Mouse (Mus musculus) 3134 (cell line): ENCODE measurements around the gene Katnb1.

Source experiments
- DNase-seq: peaks from one replicate; pipeline ENCODE4 v3.0.0-alpha.2; 2011; ENCODE audit warnings: low spot score; ENCODE audit not compliant: insufficient read length; ENCODE audit errors: extremely low read depth

Gene Katnb1

GRCm38 (mm10) chr8:95080381-95081341 lies at the start of gene Katnb1:
Katnb1 (plus strand) TSS chr8:95081186.
- DNase-seq: peak; percentile 94

DNA sequence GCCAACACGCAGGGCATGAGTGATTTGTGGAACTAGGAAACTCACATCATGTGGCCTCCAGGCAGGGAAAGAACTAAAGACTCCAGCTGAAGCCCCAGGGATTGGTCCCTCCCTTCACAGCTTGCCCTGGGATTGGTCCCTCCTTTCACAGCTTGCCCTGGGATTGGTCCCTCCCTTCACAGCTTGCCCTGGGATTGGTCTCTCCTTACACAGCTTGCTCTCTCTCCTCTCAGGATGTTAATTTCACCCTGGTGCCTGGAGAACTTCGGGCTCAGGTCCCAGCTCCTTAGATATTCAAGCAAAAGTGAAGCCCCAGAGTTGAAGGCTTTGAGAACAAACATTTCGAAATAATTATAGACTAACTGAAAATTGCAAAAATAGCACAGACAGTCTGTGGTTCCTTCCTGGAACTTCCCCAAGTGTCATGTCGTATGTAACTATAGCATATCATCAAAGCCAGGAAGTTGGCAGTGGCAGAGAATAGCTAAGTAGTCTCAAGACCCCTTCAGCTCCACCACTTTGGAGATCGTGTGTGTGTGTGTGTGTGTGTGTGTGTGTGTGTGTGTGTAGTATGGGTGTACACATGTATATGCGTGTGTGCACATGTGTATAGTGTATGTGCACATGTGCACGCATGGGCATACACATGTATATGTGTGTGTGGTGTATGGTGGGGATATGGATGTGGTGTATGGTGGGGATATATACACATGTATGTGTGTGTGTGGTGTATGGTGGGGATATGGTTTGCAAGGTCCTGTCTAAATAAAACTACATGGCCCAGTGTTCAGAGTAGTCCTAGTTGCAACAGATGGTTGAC lies 43.7 kb upstream of the Katnb1 start:
- no peak for DNase-seq

GRCm38 (mm10) chr8:95041883-95042784 lies 38.9 kb upstream of the Katnb1 start:
- no peak for DNase-seq

GRCm38 (mm10) chr8:95044811-95045210 lies 36.2 kb upstream of the Katnb1 start:
- DNase-seq: no peak

DNA sequence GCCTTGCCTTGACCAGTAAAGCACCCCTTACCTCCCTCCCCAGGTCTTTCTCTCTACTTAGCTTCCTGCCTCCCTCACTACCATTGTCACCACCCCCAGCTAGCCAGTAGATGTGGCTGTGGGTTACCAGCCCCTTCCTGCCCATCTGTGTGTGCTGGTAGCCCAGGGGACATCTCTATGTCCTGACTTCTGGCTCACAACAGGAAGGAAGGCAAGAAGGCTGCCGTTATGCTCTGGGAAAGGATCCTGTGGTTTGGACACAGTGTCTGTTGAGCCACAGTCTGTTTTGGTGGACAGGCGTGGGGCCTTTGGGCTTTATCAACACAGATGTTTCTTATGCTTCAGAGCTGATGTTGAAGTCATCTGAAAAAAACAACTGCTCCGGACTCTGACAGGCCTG lies 34.0 kb upstream of the Katnb1 start:
- no peak for DNase-seq

- DNase-seq: no peak
Observed at GRCm38 (mm10) chr8:95047884-95048680, 32.9 kb upstream of the Katnb1 start.

DNA sequence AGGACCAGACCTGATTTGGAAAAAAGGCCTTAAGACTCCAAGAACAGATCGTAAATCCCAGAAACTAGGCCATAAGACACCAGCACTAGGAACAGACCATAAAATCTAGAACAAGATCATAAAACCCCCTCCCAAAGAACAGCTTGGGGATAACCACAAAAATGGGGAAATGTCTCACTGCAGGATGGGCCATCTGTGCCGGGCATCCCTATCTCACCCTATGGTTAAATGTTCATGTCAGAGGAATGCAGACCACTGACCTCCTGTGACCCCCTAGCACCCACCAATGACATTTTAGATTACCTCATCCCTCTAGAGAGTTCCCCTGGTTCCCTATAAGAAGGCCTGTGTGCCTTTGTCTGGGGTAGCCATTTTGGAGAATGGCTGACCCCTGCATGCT lies 31.4 kb upstream of the Katnb1 start:
- DNase-seq: no peak

GRCm38 (mm10) chr8:95054438-95054837 lies 26.5 kb upstream of the Katnb1 start:
- no peak for DNase-seq

GRCm38 (mm10) chr8:95054927-95055510 lies 26.0 kb upstream of the Katnb1 start, which contains the start of gene Drc7:
Drc7 (plus strand) TSS chr8:95055103.
- no peak for DNase-seq

- no peak for DNase-seq
Observed at GRCm38 (mm10) chr8:95056414-95056813, 24.6 kb upstream of the Katnb1 start.

- DNase-seq: no peak
Observed at GRCm38 (mm10) chr8:95058661-95059060, 22.3 kb upstream of the Katnb1 start.

DNA sequence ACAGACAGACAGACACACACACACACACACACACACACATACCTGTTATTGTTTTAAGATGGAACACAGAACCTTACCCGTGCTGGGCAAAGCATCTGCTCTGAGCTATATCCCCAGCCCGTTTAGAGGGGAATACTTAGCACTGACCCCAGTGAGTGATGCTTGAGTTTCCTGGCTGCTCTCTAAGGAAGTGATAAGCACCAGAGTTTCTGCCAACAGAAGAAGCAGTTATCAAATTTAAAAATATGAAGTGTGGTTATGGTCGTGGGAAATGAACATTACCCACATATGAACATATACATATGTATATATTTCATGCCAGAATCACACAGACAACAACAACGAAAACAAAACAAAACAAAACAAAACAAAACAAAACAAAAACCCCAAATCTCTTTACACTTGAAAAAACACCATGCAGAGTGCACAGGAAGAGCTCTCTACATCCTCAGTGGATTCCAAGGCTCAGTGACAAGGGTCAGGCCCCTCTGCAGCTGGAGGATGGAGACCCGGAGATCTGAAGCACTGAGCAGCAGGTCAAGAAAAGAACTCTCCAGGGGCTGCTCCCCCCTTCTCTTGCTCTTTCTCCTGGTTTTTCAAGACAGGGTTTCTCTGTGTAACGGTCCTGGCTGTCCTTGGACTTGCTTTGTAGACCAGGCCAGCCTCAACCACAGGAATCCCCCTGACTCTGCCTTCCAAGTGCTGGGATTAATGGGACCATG lies 21.0 kb upstream of the Katnb1 start:
- no peak for DNase-seq

- peak; percentile 65 for DNase-seq
Observed at GRCm38 (mm10) chr8:95064531-95064930, 16.5 kb upstream of the Katnb1 start.

GRCm38 (mm10) chr8:95067582-95067981 lies 13.4 kb upstream of the Katnb1 start:
- DNase-seq: no peak

DNA sequence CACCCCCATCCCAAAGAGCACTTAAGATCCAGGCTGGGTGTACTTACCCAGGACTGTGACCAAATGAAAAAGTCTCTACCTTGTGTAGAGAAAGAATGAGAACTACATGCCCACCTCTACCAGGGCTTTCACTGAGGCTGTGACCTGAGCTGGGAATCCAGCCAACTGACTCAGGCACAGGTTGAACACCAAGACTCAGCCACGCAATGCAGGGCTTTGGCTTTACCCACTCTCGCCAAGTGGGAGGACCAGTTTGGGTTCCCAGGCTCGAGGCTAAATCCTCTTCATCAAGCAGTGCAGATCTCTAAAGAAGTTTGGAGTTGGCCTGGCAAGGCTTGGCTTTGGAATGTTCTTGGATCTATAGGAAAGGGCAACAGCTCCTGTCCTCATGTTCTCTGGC lies 5.5 kb upstream of the Katnb1 start:
- no peak for DNase-seq

DNA sequence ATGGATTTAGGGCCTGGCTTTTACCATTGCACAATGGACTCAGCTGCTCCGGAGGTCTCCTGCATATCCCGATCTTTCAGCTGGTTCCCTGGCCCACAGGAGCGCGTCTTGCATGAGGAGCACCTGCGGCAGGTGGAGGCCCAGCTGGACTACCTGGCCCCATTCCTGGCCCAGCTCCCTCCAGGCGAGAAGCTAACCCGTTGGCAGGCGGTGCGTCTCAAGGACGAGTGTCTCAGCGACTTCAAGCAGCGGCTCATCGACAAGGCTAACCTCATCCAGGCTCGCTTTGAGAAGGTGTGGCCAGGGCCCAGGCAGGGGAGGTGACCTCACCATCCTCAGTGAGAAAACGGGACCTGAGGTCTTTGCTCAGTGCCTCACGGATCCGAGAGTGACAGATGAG lies 4.8 kb upstream of the Katnb1 start:
- DNase-seq: no peak

DNA sequence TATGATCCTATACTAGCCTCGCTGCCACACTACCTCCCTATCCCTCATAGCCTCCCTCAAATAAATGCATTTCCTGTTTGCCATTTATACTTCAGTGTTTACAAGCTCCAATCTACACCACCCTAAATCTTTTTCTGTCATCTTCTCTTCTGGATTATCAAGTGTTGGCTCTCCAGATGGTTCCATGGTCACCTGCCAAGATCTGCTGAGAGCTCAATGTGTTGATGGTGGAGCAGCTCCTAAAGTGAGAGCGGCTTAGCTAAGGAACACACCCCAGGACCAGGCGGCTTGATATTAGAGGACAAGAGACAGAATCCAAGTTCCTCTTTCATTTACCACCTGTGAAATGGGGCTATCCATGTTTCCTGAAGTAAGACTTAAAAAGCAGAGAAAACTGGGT lies 2.9 kb upstream of the Katnb1 start:
- no peak for DNase-seq

DNA sequence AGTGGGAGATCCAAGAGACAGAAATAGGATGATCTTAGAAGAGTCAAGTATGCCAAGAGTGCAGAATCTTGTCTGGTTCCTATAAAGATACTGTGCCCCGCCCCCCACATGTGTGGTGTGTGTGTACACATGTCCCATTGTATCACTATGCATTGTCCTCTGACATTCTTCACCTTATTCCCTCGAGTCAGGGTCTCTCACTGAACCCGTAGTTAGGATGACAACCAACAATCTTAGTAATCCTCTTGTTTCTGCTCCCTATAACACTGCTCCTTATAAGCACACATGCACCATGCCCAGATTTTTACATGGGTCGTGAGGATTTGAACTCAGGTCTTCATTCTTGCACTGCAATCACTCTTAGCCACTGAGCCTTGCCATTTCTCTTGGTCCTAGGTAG lies 1.7 kb upstream of the Katnb1 start:
- DNase-seq: no peak

GRCm38 (mm10) chr8:95081650-95082049 lies 664 bp downstream of the Katnb1 start:
- DNase-seq: peak; percentile 25
